Mouse (Mus musculus) CH12.LX (cell line): Measurements from ENCODE around the gene Gnl3l. TPM values are rescaled to one million over a fixed set of nuclear protein-coding genes. Genes with fewer than 3 reads are reported as not detected.

Experiments used
- DNase-seq: peaks from one replicate; pipeline ENCODE4 v3.0.0-alpha.2; 2013; ENCODE audit errors: extremely low read depth
- H3K27ac ChIP-seq: 2 replicates; pipeline ENCODE4 v1.5.1; 2012; ENCODE audit warnings: low read depth, mild to moderate bottlenecking, control low read depth, moderate library complexity; ENCODE audit not compliant: insufficient read depth
- H3K27me3 ChIP-seq: replicated peaks from 2 replicates; pipeline ENCODE3; 2012; ENCODE audit warnings: inconsistent platforms
- H3K36me3 ChIP-seq, 2 experiments: replicated peaks in 1 of 2; 2 replicates each; pipeline versions ENCODE3 to v1.6.1; 2012; ENCODE audit warnings: inconsistent platforms in 1 of 2, low read length in 1 of 2, mild to moderate bottlenecking in 1 of 2, mixed read lengths in 1 of 2, moderate library complexity in 1 of 2; ENCODE audit not compliant: control insufficient read depth in 1 of 2, insufficient read depth in 1 of 2
- H3K4me1 ChIP-seq, 2 experiments: 2 replicates each; pipeline ENCODE4 v1.6.1; 2012; ENCODE audit warnings: inconsistent platforms in 1 of 2, moderate library complexity in 1 of 2; ENCODE audit not compliant: insufficient read depth in 2 of 2, control insufficient read depth in 1 of 2
- H3K4me2 ChIP-seq: 2 replicates; pipeline ENCODE4 v1.6.1; 2012; ENCODE audit warnings: low read depth, mild to moderate bottlenecking, control low read depth; ENCODE audit not compliant: poor library complexity, insufficient read depth, severe bottlenecking
- H3K4me3 ChIP-seq, 3 experiments: fragments of 150-350 bp in 1 of 3; sonication (generic) in 1 of 3; replicated peaks in 1 of 3; 2 replicates each; pipeline versions ENCODE3 to v1.5.1; 2011 to 2012; ENCODE audit warnings: low read depth in 2 of 3, low read length in 2 of 3, mild to moderate bottlenecking in 2 of 3, moderate library complexity in 2 of 3, control low read depth in 1 of 3, improper control_type of control experiment in 1 of 3, inconsistent platforms in 1 of 3, mixed read lengths in 1 of 3; ENCODE audit not compliant: poor library complexity in 1 of 3
- H3K79me2 ChIP-seq: replicated peaks from 2 replicates; pipeline ENCODE4 v1.6.1; 2012; ENCODE audit warnings: mild to moderate bottlenecking, moderate library complexity; ENCODE audit not compliant: control insufficient read depth, poor library complexity, insufficient read depth, severe bottlenecking; ENCODE audit errors: extremely low read depth
- H3K9ac ChIP-seq: 2 replicates; pipeline ENCODE4 v1.6.1; 2012; ENCODE audit warnings: low read depth, mild to moderate bottlenecking, control low read depth, moderate library complexity; ENCODE audit not compliant: insufficient read depth
- H3K9me3 ChIP-seq: replicated peaks from 2 replicates; pipeline ENCODE3; 2012; ENCODE audit warnings: low read length, inconsistent platforms, mixed read lengths
- CHD2 ChIP-seq: IDR thresholded peaks from 2 replicates; pipeline ENCODE4 v1.6.1; 2011; ENCODE audit warnings: low read length, improper control_type of control experiment
- IRF4 ChIP-seq: IDR thresholded peaks from 2 replicates; pipeline ENCODE4 v1.6.1; 2014; ENCODE audit warnings: low read depth, mild to moderate bottlenecking, inconsistent platforms, low read length, improper control_type of control experiment
- MAFK ChIP-seq: IDR thresholded peaks from 2 replicates; pipeline ENCODE4 v1.6.1; 2011; ENCODE audit warnings: low read length, improper control_type of control experiment; ENCODE audit not compliant: insufficient replicate concordance
- POLR2A ChIP-seq: IDR thresholded peaks from 2 replicates; pipeline ENCODE4 v1.6.1; 2011; ENCODE audit warnings: low read depth, mild to moderate bottlenecking, improper control_type of control experiment, low read length
- RCOR1 ChIP-seq: conservative IDR thresholded peaks from 2 replicates; pipeline ENCODE4 v1.6.1; 2012; ENCODE audit warnings: low read depth, mild to moderate bottlenecking, inconsistent platforms, low read length, improper control_type of control experiment
- SIN3A ChIP-seq: IDR thresholded peaks from 2 replicates; pipeline ENCODE4 v1.6.1; 2012; ENCODE audit warnings: low read length, improper control_type of control experiment, inconsistent platforms
- dilution Hi-C: fragments of 300-500 bp; cut with MboI; formaldehyde crosslinking; loops from 2 replicates; pipeline ENCODE4 v1.14.3; 2020; ENCODE audit warnings: low sequenced_read_pairs; ENCODE audit not compliant: extremely low pct_unique_long_range_greater_than_20kb, extremely low pct_ligation_motif_present
- in situ Hi-C: fragments of 300-500 bp; cut with MboI; formaldehyde crosslinking; loops from 3 replicates; pipeline ENCODE4 v1.14.3; 2019; ENCODE audit warnings: low sequenced_read_pairs, low pct_ligation_motif_present, low pct_unique_long_range_greater_than_20kb, mixed read lengths
- polyA plus RNA-seq: library from polyadenylated mRNA; unstranded; fragments of >175 nt; gene quantifications from 2 replicates; pipeline ENCODE4 v1.2.1, GENCODE M21; 2012; ENCODE audit warnings: low read depth; ENCODE audit not compliant: insufficient read length
- total RNA-seq, 2 experiments: library from RNA; depleted of rRNA; stranded (reverse); fragments of 300-350 nt in 1 of 2; fragments of >200 nt in 1 of 2; gene quantifications; 2 replicates each; pipeline ENCODE4 v1.2.3; 2012 to 2014

The Gnl3l gene
- total and polyA plus RNA-seq, 3 experiments = 32.3 to 63.8 (median 38.4) TPM

DNA sequence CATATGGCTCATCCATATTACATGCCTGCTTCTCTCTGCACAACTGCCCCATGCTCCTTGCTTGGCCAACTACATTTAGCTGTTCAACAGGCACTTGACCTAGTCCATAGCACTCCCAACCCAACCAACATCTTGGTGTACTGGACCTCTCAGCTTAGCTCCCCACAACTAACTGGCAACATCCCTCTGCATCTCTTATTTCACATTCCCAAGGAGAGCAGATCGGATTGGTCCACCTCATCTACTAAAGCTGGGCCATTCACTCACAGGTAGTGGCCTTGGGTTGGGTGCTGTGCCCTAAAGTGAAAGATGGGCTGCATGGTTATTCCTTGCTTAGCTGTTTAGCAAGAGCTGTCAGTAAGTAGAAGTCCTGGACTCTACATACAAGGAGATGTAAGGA is 62.4 kb downstream of the Gnl3l start:
- H3K4me3 ChIP-seq = no peak overlapping the region
- no peak overlapping the region for H3K27ac ChIP-seq
- H3K9ac ChIP-seq = no peak overlapping the region
- H3K79me2 ChIP-seq = no peaks in the 10 kb centered on the region
- TF ChIP-seq RCOR1 = no peak
- no peak for TF ChIP-seq MAFK
- TF ChIP-seq POLR2A = no peak
- TF ChIP-seq SIN3A = no peak
- no peak for TF ChIP-seq CHD2
- TF ChIP-seq IRF4 = no peak
- DNase-seq = no peak
- in situ Hi-C loops (no loop called here), dilution Hi-C loops (no loop called here)
- H3K36me3 ChIP-seq = no peaks in the 10 kb centered on the region
- no peaks in the 10 kb centered on the region for H3K27me3 ChIP-seq
- no peaks in the 10 kb centered on the region for H3K9me3 ChIP-seq
- H3K4me1 ChIP-seq = no peaks in the 10 kb centered on the region
- H3K4me2 ChIP-seq = no peak overlapping the region

Other genes starting within 250 kb of the Gnl3l start
- gene Maged2, start 203.0 kb downstream of the Gnl3l start, total RNA-seq (2012; rRNA removed) = 13.5 and 15.4 TPM in 2 replicates
- gene Maged2, start 203.0 kb downstream of the Gnl3l start, total RNA-seq (2014; rRNA removed) = 22.0 and 27.7 TPM in 2 replicates
- 13.3 and 14.7 TPM in 2 replicates for gene Maged2, start 203.0 kb downstream of the Gnl3l start, polyA plus RNA-seq
- gene Fgd1, start 28.8 kb upstream of the Gnl3l start, total RNA-seq (2012; rRNA removed) = 1.8 and 2.2 TPM in 2 replicates
- 0.32 and 0.68 TPM in 2 replicates for gene Fgd1, start 28.8 kb upstream of the Gnl3l start, total RNA-seq (2014; rRNA removed)
- gene Fgd1, start 28.8 kb upstream of the Gnl3l start, polyA plus RNA-seq = 1.1 and 2.2 TPM in 2 replicates
- 15.8 and 31.5 TPM in 2 replicates for gene Tsr2, start 79.2 kb upstream of the Gnl3l start, total RNA-seq (2012; rRNA removed)
- 43.9 and 44.5 TPM in 2 replicates for gene Tsr2, start 79.2 kb upstream of the Gnl3l start, total RNA-seq (2014; rRNA removed)
- 77.8 and 82.0 TPM in 2 replicates for gene Tsr2, start 79.2 kb upstream of the Gnl3l start, polyA plus RNA-seq
- 0.04 and 0.08 TPM in 2 replicates for gene Wnk3, start 180.8 kb upstream of the Gnl3l start, total RNA-seq (2012; rRNA removed)
- 0.27 TPM in 2 replicates for gene Wnk3, start 180.8 kb upstream of the Gnl3l start, total RNA-seq (2014; rRNA removed)
- gene Wnk3, start 180.8 kb upstream of the Gnl3l start, polyA plus RNA-seq = 0.04 and 0.08 TPM in 2 replicates